Mouse (Mus musculus) stomach, postnatal 0 days (tissue): Measurements from ENCODE around the gene Zzef1. TPM values are rescaled to one million over a fixed set of nuclear protein-coding genes. Genes with fewer than 3 reads are reported as not detected.
A peak's percentile ranks its signal among the peaks of the same experiment; 100 is the strongest.

Experiments used
- ATAC-seq: fragments of 200-750 bp; cut with Nextera tagmentation; 2 replicates; pipeline ENCODE4 v1.8.0; 2017; ENCODE audit not compliant: low FRiP score, low TSS enrichment
- DNase-seq: peaks from one replicate; pipeline ENCODE4 v3.0.0-alpha.2; 2016; ENCODE audit warnings: low spot score
- H3K27ac ChIP-seq: fragments of 300-500 bp; sonication (generic); replicated peaks from 2 replicates; pipeline ENCODE4 v1.5.1; 2014; ENCODE audit warnings: mild to moderate bottlenecking, control low read depth
- H3K27me3 ChIP-seq: fragments of 300-500 bp; sonication (generic); 2 replicates; pipeline ENCODE4 v1.6.1; 2014; ENCODE audit warnings: low read length; ENCODE audit not compliant: control insufficient read depth, insufficient read depth
- H3K36me3 ChIP-seq: fragments of 300-500 bp; sonication (generic); 2 replicates; pipeline ENCODE4 v1.6.1; 2014; ENCODE audit warnings: low read length, mixed read lengths; ENCODE audit not compliant: control insufficient read depth, insufficient read depth
- H3K4me1 ChIP-seq: fragments of 300-500 bp; sonication (generic); replicated peaks from 2 replicates; pipeline ENCODE4 v1.6.1; 2014; ENCODE audit warnings: antibody characterized with exemption; ENCODE audit not compliant: control insufficient read depth, insufficient read depth
- H3K4me2 ChIP-seq: fragments of 300-500 bp; sonication (generic); replicated peaks from 2 replicates; pipeline ENCODE4 v1.6.1; 2014; ENCODE audit warnings: low read depth, mild to moderate bottlenecking, control low read depth, moderate library complexity
- H3K4me3 ChIP-seq: fragments of 300-500 bp; sonication (generic); 2 replicates; pipeline ENCODE4 v1.5.1; 2014; ENCODE audit warnings: low read depth, low read length, control low read depth
- H3K9ac ChIP-seq: fragments of 300-500 bp; sonication (generic); 2 replicates; pipeline ENCODE4 v1.6.1; 2014; ENCODE audit warnings: mild to moderate bottlenecking, low read length, control low read depth, mixed read lengths
- H3K9me3 ChIP-seq: fragments of 300-500 bp; sonication (generic); 2 replicates; pipeline ENCODE4 v1.6.1; 2016; ENCODE audit warnings: low read length; ENCODE audit not compliant: control insufficient read depth
- CTCF ChIP-seq: IDR thresholded peaks from 2 replicates; pipeline ENCODE4 v1.5.1; 2016; ENCODE audit warnings: antibody characterized with exemption, low read depth, mild to moderate bottlenecking, moderate library complexity
- EP300 ChIP-seq: optimal IDR thresholded peaks from 2 replicates; pipeline ENCODE3; 2016; ENCODE audit warnings: antibody characterized with exemption
- WGBS: fragments of 180-500 bp; shearing (Covaris S2); extraction: QIAGEN DNeasy Blood & Tissue Kit; methylation state at CpG from one replicate; pipeline ENCODE4 v1.1.7; 2014; 5-methylcytosine and 5-hydroxymethylcytosine counted together
- polyA plus RNA-seq: library from polyadenylated mRNA; unstranded; fragments of >200 nt; fragmentation: Nextera tagmentation; extraction: Ambion mirVana; gene quantifications from 2 replicates; pipeline ENCODE4 v1.2.1, GENCODE M21; 2015

Zzef1 gene
- polyA plus RNA-seq, 1 experiment from 2014 or later, result 5.4 TPM

GRCm38 (mm10) chr11:72778957-72779356 lies 17.1 kb upstream of the Zzef1 start:
- DNase-seq (peak; percentile 51), ATAC-seq (peak; percentile 82)
- H3K9ac ChIP-seq, result no peak overlapping the region
- H3K4me1 ChIP-seq, result no peaks in the 10 kb centered on the region
- no peak overlapping the region for H3K4me2 ChIP-seq
- H3K4me3 ChIP-seq, result no peak overlapping the region
- no peaks in the 10 kb centered on the region for H3K36me3 ChIP-seq
- no peaks in the 10 kb centered on the region for H3K9me3 ChIP-seq
- no peaks in the 10 kb centered on the region for H3K27me3 ChIP-seq
- TF ChIP-seq EP300, result no peak
- TF ChIP-seq CTCF, result no peak
- peak overlapping the region; percentile 61; the same call in 1 of the 2 replicates for H3K27ac ChIP-seq

GRCm38 (mm10) chr11:72782103-72782502 lies 13.9 kb upstream of the Zzef1 start:
- H3K27ac ChIP-seq, result no peak overlapping the region
- no peak overlapping the region for H3K4me2 ChIP-seq
- ATAC-seq (0 out of 2 replicates have a peak, but pooled peaks have one; percentile 60), DNase-seq (no peak)
- TF ChIP-seq CTCF (no peak), EP300 (no peak)
- no peaks in the 10 kb centered on the region for H3K4me1 ChIP-seq
- H3K36me3 ChIP-seq, result no peaks in the 10 kb centered on the region
- H3K27me3 ChIP-seq, result no peaks in the 10 kb centered on the region
- H3K4me3 ChIP-seq, result no peak overlapping the region
- no peaks in the 10 kb centered on the region for H3K9me3 ChIP-seq
- no peak overlapping the region for H3K9ac ChIP-seq
- 65% methylated on average over 2 of the region's 2 CpGs for WGBS

GRCm38 (mm10) chr11:72782503-72782902 lies 13.5 kb upstream of the Zzef1 start:
- no peaks in the 10 kb centered on the region for H3K9me3 ChIP-seq
- H3K27ac ChIP-seq, result no peak overlapping the region
- ATAC-seq (no peak), DNase-seq (no peak)
- H3K27me3 ChIP-seq, result no peaks in the 10 kb centered on the region
- 73% methylated on average over 3 of the region's 3 CpGs for WGBS
- H3K4me1 ChIP-seq, result no peaks in the 10 kb centered on the region
- H3K4me2 ChIP-seq, result no peak overlapping the region
- no peaks in the 10 kb centered on the region for H3K36me3 ChIP-seq
- TF ChIP-seq EP300 (no peak), CTCF (no peak)
- no peak overlapping the region for H3K9ac ChIP-seq
- H3K4me3 ChIP-seq, result no peak overlapping the region

- H3K4me2 ChIP-seq, result no peak overlapping the region
- DNase-seq (no peak), ATAC-seq (no peak)
- no peak overlapping the region for H3K9ac ChIP-seq
- no peaks in the 10 kb centered on the region for H3K36me3 ChIP-seq
- no peaks in the 10 kb centered on the region for H3K9me3 ChIP-seq
- TF ChIP-seq EP300 (no peak), CTCF (no peak)
- no peak overlapping the region for H3K27ac ChIP-seq
- no peaks in the 10 kb centered on the region for H3K27me3 ChIP-seq
- H3K4me1 ChIP-seq, result no peaks in the 10 kb centered on the region
- H3K4me3 ChIP-seq, result no peak overlapping the region
These were observed 4.0 kb upstream of the Zzef1 start for GRCm38 (mm10) chr11:72792033-72792432.

GRCm38 (mm10) chr11:72795149-72795454 lies 924 bp upstream of the Zzef1 start:
- H3K4me2 ChIP-seq, result peak overlapping the region; percentile 90
- no peaks in the 10 kb centered on the region for H3K4me1 ChIP-seq
- DNase-seq (no peak), ATAC-seq (no peak; the same call in 1 of the 2 replicates)
- H3K4me3 ChIP-seq, result peak overlapping the region; percentile 96
- no peaks in the 10 kb centered on the region for H3K9me3 ChIP-seq
- no peaks in the 10 kb centered on the region for H3K27me3 ChIP-seq
- peak overlapping the region; percentile 91 for H3K27ac ChIP-seq
- H3K36me3 ChIP-seq, result no peaks in the 10 kb centered on the region
- TF ChIP-seq CTCF (no peak), EP300 (no peak)
- 11% methylated on average over 14 of the region's 14 CpGs for WGBS
- peak overlapping the region; percentile 83 for H3K9ac ChIP-seq

GRCm38 (mm10) chr11:72796296-72796687 lies 266 bp downstream of the Zzef1 start:
- H3K36me3 ChIP-seq, result no peaks in the 10 kb centered on the region
- WGBS, result under 1% methylated on average over 42 of the region's 42 CpGs
- DNase-seq (no peak), ATAC-seq (peak; percentile 39)
- no peaks in the 10 kb centered on the region for H3K27me3 ChIP-seq
- H3K4me3 ChIP-seq, result peak overlapping the region; percentile 96
- H3K4me2 ChIP-seq, result peak overlapping the region; percentile 75
- H3K9me3 ChIP-seq, result no peaks in the 10 kb centered on the region
- H3K27ac ChIP-seq, result peak overlapping the region; percentile 86
- H3K4me1 ChIP-seq, result no peaks in the 10 kb centered on the region
- TF ChIP-seq EP300, result no peak
- TF ChIP-seq CTCF, result no peak; the same call in 1 of the 2 replicates
- peak overlapping the region; percentile 91 for H3K9ac ChIP-seq
